Mouse (Mus musculus) MEL (cell line): ENCODE data around the gene Gucy2e. TPM values are rescaled to one million over a fixed set of nuclear protein-coding genes. Genes with fewer than 3 reads are reported as not detected.
A peak's percentile ranks its signal among the peaks of the same experiment; 100 is the strongest.

Experiments
- DNase-seq: peaks from one replicate; pipeline ENCODE4 v3.0.0; 2011; ENCODE audit warnings: low read depth, low spot score
- H3K27ac ChIP-seq: 2 replicates; pipeline ENCODE4 v1.5.1; 2012; ENCODE audit warnings: low read depth, mild to moderate bottlenecking, control low read depth, low read length, moderate library complexity; ENCODE audit not compliant: control insufficient read depth
- H3K27me3 ChIP-seq, 2 experiments: fragments of 150-350 bp in 1 of 2; sonication (generic) in 1 of 2; 2 replicates each; pipeline ENCODE4 v1.6.1; 2012; ENCODE audit warnings: low read length in 2 of 2, mild to moderate bottlenecking in 2 of 2, improper control_type of control experiment in 1 of 2, moderate library complexity in 1 of 2; ENCODE audit not compliant: insufficient read depth in 2 of 2, control insufficient read depth in 1 of 2
- H3K36me3 ChIP-seq, 2 experiments: 2 replicates each; pipeline ENCODE4 v1.6.1; 2012 to 2014; ENCODE audit warnings: low read length in 2 of 2, improper control_type of control experiment in 1 of 2, inconsistent platforms in 1 of 2, mild to moderate bottlenecking in 1 of 2; ENCODE audit not compliant: insufficient read depth in 2 of 2, control insufficient read depth in 1 of 2
- H3K4me1 ChIP-seq, 2 experiments: fragments of 150-350 bp in 1 of 2; sonication (generic) in 1 of 2; 2 replicates each; pipeline ENCODE4 v1.6.1; 2012; ENCODE audit warnings: low read length in 2 of 2, improper control_type of control experiment in 1 of 2, mild to moderate bottlenecking in 1 of 2; ENCODE audit not compliant: insufficient read depth in 2 of 2, control insufficient read depth in 1 of 2
- H3K4me3 ChIP-seq, 2 experiments: fragments of 150-350 bp in 1 of 2; sonication (generic) in 1 of 2; 2 replicates each; pipeline ENCODE4 v1.5.1; 2012; ENCODE audit warnings: low read depth in 2 of 2, low read length in 2 of 2, mild to moderate bottlenecking in 2 of 2, moderate library complexity in 2 of 2, control low read depth in 1 of 2, improper control_type of control experiment in 1 of 2; ENCODE audit not compliant: control insufficient read depth in 1 of 2, insufficient read depth in 1 of 2
- H3K79me2 ChIP-seq: 2 replicates; pipeline ENCODE4 v1.6.1; 2012; ENCODE audit warnings: mild to moderate bottlenecking, low read length, moderate library complexity; ENCODE audit not compliant: control insufficient read depth, poor library complexity, insufficient read depth
- H3K9ac ChIP-seq: 2 replicates; pipeline ENCODE4 v1.6.1; 2012; ENCODE audit warnings: low read depth, mild to moderate bottlenecking, control low read depth, low read length, moderate library complexity; ENCODE audit not compliant: control insufficient read depth, poor library complexity, severe bottlenecking
- H3K9me3 ChIP-seq: fragments of 150-350 bp; sonication (generic); replicated peaks from 2 replicates; pipeline ENCODE4 v1.6.1; 2012; ENCODE audit warnings: mild to moderate bottlenecking, low read length, improper control_type of control experiment, moderate library complexity; ENCODE audit not compliant: insufficient read depth
- BHLHE40 ChIP-seq: IDR thresholded peaks from 2 replicates; pipeline ENCODE4 v1.6.1; 2012; ENCODE audit warnings: low read depth, mild to moderate bottlenecking, inconsistent platforms, low read length, improper control_type of control experiment, borderline replicate concordance
- CHD1 ChIP-seq: IDR thresholded peaks from 2 replicates; pipeline ENCODE4 v1.6.1; 2012; ENCODE audit warnings: low read depth, mild to moderate bottlenecking, inconsistent platforms, low read length, improper control_type of control experiment
- CTCF ChIP-seq, 3 experiments: IDR thresholded peaks in 2 of 3; conservative IDR thresholded peaks in 1 of 3; 2 replicates each; pipeline ENCODE4 v1.5.1; 2011 to 2012; ENCODE audit warnings: low read length in 3 of 3, low read depth in 2 of 3, mild to moderate bottlenecking in 2 of 3, improper control_type of control experiment in 1 of 3, inconsistent platforms in 1 of 3, mixed read lengths in 1 of 3, moderate library complexity in 1 of 3; ENCODE audit not compliant: control insufficient read depth in 1 of 3, insufficient read depth in 1 of 3, poor library complexity in 1 of 3, severe bottlenecking in 1 of 3
- ELF1 ChIP-seq: IDR thresholded peaks from 2 replicates; pipeline ENCODE4 v1.6.1; 2014; ENCODE audit warnings: low read depth, mild to moderate bottlenecking, inconsistent platforms, low read length, improper control_type of control experiment, moderate library complexity
- EP300 ChIP-seq, 2 experiments: IDR thresholded peaks; 2 replicates each; pipeline ENCODE4 v1.6.1; 2011; ENCODE audit warnings: improper control_type of control experiment in 2 of 2, low read length in 2 of 2, low read depth in 1 of 2, mild to moderate bottlenecking in 1 of 2
- ETS1 ChIP-seq: IDR thresholded peaks from 2 replicates; pipeline ENCODE4 v1.6.1; 2012; ENCODE audit warnings: low read depth, mild to moderate bottlenecking, inconsistent platforms, low read length, improper control_type of control experiment, moderate library complexity
- GABPA ChIP-seq: IDR thresholded peaks from 2 replicates; pipeline ENCODE4 v1.6.1; 2012; ENCODE audit warnings: low read depth, mild to moderate bottlenecking, inconsistent platforms, low read length, improper control_type of control experiment, moderate library complexity
- GATA1 ChIP-seq: IDR thresholded peaks from 2 replicates; pipeline ENCODE4 v1.6.1; 2011; ENCODE audit warnings: low read depth, low read length, improper control_type of control experiment
- JUND ChIP-seq: IDR thresholded peaks from 2 replicates; pipeline ENCODE4 v1.6.1; 2011; ENCODE audit warnings: low read depth, mild to moderate bottlenecking, improper control_type of control experiment, low read length
- KAT2A ChIP-seq: conservative IDR thresholded peaks from 2 replicates; pipeline ENCODE4 v1.6.1; 2012; ENCODE audit warnings: low read depth, low read length, improper control_type of control experiment, inconsistent platforms
- MAFK ChIP-seq: IDR thresholded peaks from 2 replicates; pipeline ENCODE4 v1.6.1; 2011; ENCODE audit warnings: low read depth, mild to moderate bottlenecking, low read length, improper control_type of control experiment, borderline replicate concordance
- MAZ ChIP-seq: IDR thresholded peaks from 2 replicates; pipeline ENCODE4 v1.6.1; 2012; ENCODE audit warnings: low read depth, mild to moderate bottlenecking, inconsistent platforms, low read length, improper control_type of control experiment
- MEF2A ChIP-seq: IDR thresholded peaks from 2 replicates; pipeline ENCODE4 v1.6.1; 2014; ENCODE audit warnings: low read depth, mild to moderate bottlenecking, inconsistent platforms, low read length, improper control_type of control experiment; ENCODE audit not compliant: poor library complexity, insufficient replicate concordance, severe bottlenecking; ENCODE audit errors: extremely low read depth
- MXI1 ChIP-seq: IDR thresholded peaks from 2 replicates; pipeline ENCODE4 v1.6.1; 2011; ENCODE audit warnings: mild to moderate bottlenecking, low read depth, low read length, improper control_type of control experiment
- MYB ChIP-seq: IDR thresholded peaks from 2 replicates; pipeline ENCODE4 v1.6.1; 2011; ENCODE audit warnings: mild to moderate bottlenecking, low read depth, low read length, improper control_type of control experiment
- MYC ChIP-seq: IDR thresholded peaks from 2 replicates; pipeline ENCODE4 v1.6.1; 2011; ENCODE audit warnings: low read depth, mild to moderate bottlenecking, low read length, improper control_type of control experiment, moderate library complexity
- NRF1 ChIP-seq: IDR thresholded peaks from 2 replicates; pipeline ENCODE4 v1.6.1; 2014; ENCODE audit warnings: low read depth, mild to moderate bottlenecking, inconsistent platforms, low read length, improper control_type of control experiment, moderate library complexity; ENCODE audit not compliant: poor library complexity, insufficient read depth, severe bottlenecking
- POLR2AphosphoS5 ChIP-seq: IDR thresholded peaks from 2 replicates; pipeline ENCODE4 v1.6.1; 2012; ENCODE audit warnings: low read depth, borderline replicate concordance, mild to moderate bottlenecking, inconsistent platforms, low read length, moderate library complexity, mixed read lengths
- RAD21 ChIP-seq: IDR thresholded peaks from 2 replicates; pipeline ENCODE4 v1.6.1; 2011; ENCODE audit warnings: mild to moderate bottlenecking, low read depth, low read length, improper control_type of control experiment
- RCOR1 ChIP-seq: IDR thresholded peaks from 2 replicates; pipeline ENCODE4 v1.6.1; 2012; ENCODE audit warnings: low read depth, mild to moderate bottlenecking, inconsistent platforms, low read length, improper control_type of control experiment
- SIN3A ChIP-seq: IDR thresholded peaks from 2 replicates; pipeline ENCODE4 v1.6.1; 2012; ENCODE audit warnings: low read length, improper control_type of control experiment, inconsistent platforms
- SMC3 ChIP-seq: IDR thresholded peaks from 2 replicates; pipeline ENCODE4 v1.6.1; 2011; ENCODE audit warnings: low read depth, low read length, improper control_type of control experiment
- TAL1 ChIP-seq: IDR thresholded peaks from 2 replicates; pipeline ENCODE4 v1.6.1; 2012; ENCODE audit warnings: mild to moderate bottlenecking, inconsistent platforms, low read length, moderate library complexity, mixed read lengths
- TBP ChIP-seq: IDR thresholded peaks from 2 replicates; pipeline ENCODE4 v1.8.0; 2011; ENCODE audit warnings: low read depth, low read length, improper control_type of control experiment
- TCF12 ChIP-seq: IDR thresholded peaks from 2 replicates; pipeline ENCODE4 v1.6.1; 2014; ENCODE audit warnings: low read depth, mild to moderate bottlenecking, inconsistent platforms, low read length, improper control_type of control experiment, moderate library complexity
- UBTF ChIP-seq: IDR thresholded peaks from 2 replicates; pipeline ENCODE4 v1.6.1; 2012; ENCODE audit warnings: low read depth, mild to moderate bottlenecking, inconsistent platforms, low read length, improper control_type of control experiment, moderate library complexity, borderline replicate concordance; ENCODE audit not compliant: insufficient read depth
- USF1 ChIP-seq: IDR thresholded peaks from 2 replicates; pipeline ENCODE4 v1.6.1; 2014; ENCODE audit warnings: low read depth, mild to moderate bottlenecking, inconsistent platforms, low read length, improper control_type of control experiment, moderate library complexity
- USF2 ChIP-seq, 2 experiments: IDR thresholded peaks; 2 replicates each; pipeline ENCODE4 v1.6.1; 2011 to 2012; ENCODE audit warnings: improper control_type of control experiment in 2 of 2, low read length in 2 of 2, borderline replicate concordance in 1 of 2, inconsistent platforms in 1 of 2, low read depth in 1 of 2, mild to moderate bottlenecking in 1 of 2; ENCODE audit not compliant: insufficient read depth in 1 of 2
- ZC3H11A ChIP-seq: IDR thresholded peaks from 2 replicates; pipeline ENCODE4 v1.6.1; 2012; ENCODE audit warnings: low read depth, mild to moderate bottlenecking, inconsistent platforms, low read length, improper control_type of control experiment
- ZKSCAN1 ChIP-seq: IDR thresholded peaks from 2 replicates; pipeline ENCODE4 v1.6.1; 2012; ENCODE audit warnings: low read depth, mild to moderate bottlenecking, inconsistent platforms, low read length, improper control_type of control experiment, moderate library complexity
- ZMIZ1 ChIP-seq: IDR thresholded peaks from 2 replicates; pipeline ENCODE4 v1.6.1; 2012; ENCODE audit warnings: low read depth, mild to moderate bottlenecking, inconsistent platforms, low read length, improper control_type of control experiment, moderate library complexity
- ZNF384 ChIP-seq: IDR thresholded peaks from 2 replicates; pipeline ENCODE4 v1.6.1; 2012; ENCODE audit warnings: low read depth, mild to moderate bottlenecking, inconsistent platforms, low read length, improper control_type of control experiment
- polyA plus RNA-seq, 2 experiments: library from polyadenylated mRNA; stranded (reverse) in 1 of 2; unstranded in 1 of 2; fragments of >175 nt in 1 of 2; fragments of >200 nt in 1 of 2; gene quantifications; 2 replicates each; pipeline versions ENCODE4 v1.2.1 to v1.2.4; 2012; ENCODE audit warnings: low replicate concordance in 2 of 2, low read depth in 1 of 2; ENCODE audit not compliant: insufficient read length in 2 of 2, insufficient read depth in 1 of 2, missing spikeins in 1 of 2
- total RNA-seq: library from RNA; depleted of rRNA; stranded (reverse); fragments of 300-350 nt; gene quantifications from 2 replicates; pipeline ENCODE4 v1.2.3, GENCODE M21; 2012

Gucy2e gene
- total and polyA plus RNA-seq, 3 experiments, result not detected

GRCm38 (mm10) chr11:69272122-69272740, 35.4 kb upstream of the Gucy2e start (continued):
- TF ChIP-seq POLR2AphosphoS5 (no peak), MAFK (no peak), ZMIZ1 (no peak)

GRCm38 (mm10) chr11:69269575-69269974, 32.7 kb upstream of the Gucy2e start:
- peak; percentile 77 for DNase-seq

DNA sequence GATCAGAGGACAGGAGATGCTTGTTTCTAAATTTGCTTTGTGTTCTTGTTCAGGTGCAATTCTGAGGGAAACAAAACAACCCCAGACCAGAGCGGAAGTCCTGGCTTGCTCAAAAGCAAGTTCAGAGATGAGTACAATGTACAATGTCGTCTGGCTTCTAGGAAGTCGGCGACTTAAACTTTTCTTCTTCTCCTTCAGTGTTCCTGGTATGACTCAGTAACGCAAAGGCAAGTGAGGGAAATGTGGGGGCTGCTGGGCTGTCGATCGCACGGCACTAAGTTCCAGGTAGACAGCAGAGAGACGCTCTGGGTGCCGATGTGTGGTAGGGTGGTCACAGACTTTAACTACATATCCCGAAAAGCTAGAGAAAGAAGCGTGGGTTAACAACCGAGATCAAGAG, 31.3 kb upstream of the Gucy2e start:
- Histone ChIP-seq H3K9ac (no peak overlapping the region), H3K4me3 (no peak overlapping the region), H3K4me1 (no peaks in the 10 kb centered on the region), H3K79me2 (no peaks in the 10 kb centered on the region), H3K27me3 (peaks cover 2 to 4% of the 10 kb centered on the region in 2 experiments; a peak in 3 of 4 replicates), H3K36me3 (no peaks in the 10 kb centered on the region; a peak in 1 of 4 replicates), H3K27ac (no peak overlapping the region), H3K9me3 (no peaks in the 10 kb centered on the region)
- no peak for DNase-seq
- TF ChIP-seq RAD21 (no peak), BHLHE40 (no peak), KAT2A (no peak), GATA1 (no peak), EP300 (IDR thresholded peaks at IDR 0.05; ENCODE audit: low read depth in 1 of 2, low read length in 2 of 2) (no peak), ZC3H11A (no peak), TAL1 (no peak), JUND (no peak), NRF1 (no peak), MYB (no peak), USF1 (no peak), TCF12 (no peak), ETS1 (no peak), TBP (no peak), RCOR1 (no peak), MYC (no peak)

More at GRCm38 (mm10) chr11:69269575-69269974, 32.7 kb upstream of the Gucy2e start:
- no peaks in the 10 kb centered on the region; a peak in 1 of 4 replicates for H3K36me3 ChIP-seq
- no peaks in the 10 kb centered on the region for H3K4me1 ChIP-seq
- no peaks in the 10 kb centered on the region for H3K79me2 ChIP-seq
- H3K9me3 ChIP-seq, result no peaks in the 10 kb centered on the region
- no peak for TF ChIP-seq MEF2A
- no peak for TF ChIP-seq MYB
- TF ChIP-seq GABPA, result no peak
- peak; percentile 31; the same call in 1 of the 2 replicates for TF ChIP-seq GATA1
- TF ChIP-seq ZNF384, result peak; percentile 76
- TF ChIP-seq MXI1, result no peak
- TF ChIP-seq TAL1, result no peak
- no peak for TF ChIP-seq CHD1
- TF ChIP-seq MAZ, result no peak
- TF ChIP-seq UBTF, result no peak
- peak; percentile 67 for TF ChIP-seq RAD21
- TF ChIP-seq USF1, result no peak
- TF ChIP-seq JUND, result no peak
- no peak for TF ChIP-seq MYC
- TF ChIP-seq EP300 (IDR thresholded peaks at IDR 0.05; ENCODE audit: low read depth in 1 of 2, low read length in 2 of 2), result no peak
- no peak for TF ChIP-seq ZKSCAN1
- no peak for TF ChIP-seq USF2 (IDR thresholded peaks at IDR 0.05; ENCODE audit: borderline replicate concordance in 1 of 2, insufficient read depth in 1 of 2, low read depth in 1 of 2, low read length in 2 of 2)
- TF ChIP-seq TBP, result no peak
- TF ChIP-seq SIN3A, result no peak; the same call in 1 of the 2 replicates
- peak; percentile 97 for TF ChIP-seq SMC3
- TF ChIP-seq NRF1, result no peak
- TF ChIP-seq CTCF (IDR thresholded peaks at IDR 0.05 in 2 of 3, conservative IDR thresholded peaks at IDR 0.05 in 1 of 3; ENCODE audit: control insufficient read depth in 1 of 3, insufficient read depth in 1 of 3, low read depth in 2 of 3, low read length in 3 of 3, poor library complexity in 1 of 3, severe bottlenecking in 1 of 3), result peak; percentile 69 to 88 (median 80)
- no peak for TF ChIP-seq RCOR1
- no peak for TF ChIP-seq ELF1
- TF ChIP-seq ZC3H11A, result peak; percentile 70
- H3K4me3 ChIP-seq, result no peak overlapping the region
- H3K27ac ChIP-seq, result no peak overlapping the region
- H3K9ac ChIP-seq, result no peak overlapping the region
- no peaks in the 10 kb centered on the region for H3K27me3 ChIP-seq
